Mouse (Mus musculus): Measurements from ENCODE around the gene Nr2f1.

The Nr2f1 gene

DNA sequence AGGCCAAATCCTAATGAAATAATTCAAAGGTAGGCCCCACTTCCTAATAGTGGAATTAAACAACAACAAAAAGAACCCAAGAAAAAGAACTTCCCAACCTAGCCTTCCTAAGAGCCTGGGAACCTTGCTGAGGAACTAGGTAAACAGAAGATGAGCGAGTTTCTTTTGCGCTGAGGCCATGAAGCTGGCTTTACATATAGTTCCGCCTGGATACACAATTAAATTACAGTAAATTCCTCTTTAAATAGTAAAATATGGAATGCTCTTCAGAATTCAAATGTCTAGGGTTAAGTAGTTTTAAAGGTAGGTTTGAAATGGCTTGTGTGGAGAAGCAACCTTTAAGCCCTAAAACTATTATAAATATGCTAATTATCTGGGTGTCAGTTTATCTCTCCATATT is 19.3 kb downstream of the Nr2f1 start:
- DNase-seq (ENCODE audit: low read depth, low spot score): no peak

DNA sequence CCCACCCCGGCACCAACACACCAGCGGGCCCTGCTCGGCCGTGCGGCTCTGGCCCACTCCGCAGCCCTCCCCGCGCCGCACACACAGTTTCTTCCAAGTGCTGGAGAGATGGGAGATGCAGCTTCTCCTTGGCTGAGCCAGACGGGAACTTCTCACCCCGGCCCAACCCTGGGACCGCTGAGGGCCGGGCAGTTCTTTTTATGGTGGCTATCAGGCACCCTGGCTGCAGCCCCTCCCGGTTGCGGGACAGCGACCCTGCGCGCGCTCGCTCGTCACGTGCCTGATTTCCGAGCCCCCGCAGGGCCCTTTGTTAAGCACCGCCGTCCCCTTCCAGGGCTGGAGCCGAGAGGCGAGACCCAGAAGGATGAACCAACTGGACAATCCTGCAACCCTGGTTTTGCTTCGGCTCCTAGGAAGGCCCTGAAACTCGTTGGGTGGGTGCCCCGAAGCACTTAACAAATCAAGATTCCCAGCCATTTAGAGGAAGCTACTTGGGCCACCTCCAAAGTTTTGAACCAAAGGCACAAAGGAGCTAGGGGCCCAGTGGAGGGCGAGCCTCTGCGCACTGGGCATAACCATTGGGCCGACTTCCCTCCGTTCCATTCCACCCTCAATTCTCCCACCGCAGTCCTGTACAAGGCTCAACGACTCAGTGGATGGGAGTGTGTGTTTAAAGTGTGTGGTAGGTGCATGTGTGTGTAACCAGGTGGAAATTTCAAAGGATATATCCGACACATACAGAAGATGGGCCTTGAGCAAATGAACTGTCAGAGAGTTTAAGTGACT is 20.1 kb downstream of the Nr2f1 start:
- no peak for DNase-seq (ENCODE audit: low read depth, low spot score)

DNA sequence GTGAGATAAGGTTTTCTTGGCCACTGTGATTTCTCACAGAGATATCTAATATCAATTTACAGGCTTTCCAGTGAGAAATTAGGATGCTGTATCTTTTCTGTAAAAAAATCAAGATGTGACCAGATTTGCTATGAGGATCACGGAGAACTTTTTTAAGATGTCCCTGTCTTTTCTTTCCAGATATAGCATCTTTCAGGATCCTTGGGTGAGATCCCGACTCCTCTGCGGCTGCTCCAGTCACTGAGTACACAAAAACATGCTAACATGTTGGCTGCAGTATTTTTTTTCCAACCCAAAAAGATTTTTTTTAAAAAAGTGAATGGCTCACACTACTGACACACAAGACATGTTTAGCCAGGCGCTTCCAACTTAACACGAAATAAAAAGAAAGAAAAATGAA is 20.8 kb downstream of the Nr2f1 start:
- no peak for DNase-seq (ENCODE audit: low read depth, low spot score)

DNA sequence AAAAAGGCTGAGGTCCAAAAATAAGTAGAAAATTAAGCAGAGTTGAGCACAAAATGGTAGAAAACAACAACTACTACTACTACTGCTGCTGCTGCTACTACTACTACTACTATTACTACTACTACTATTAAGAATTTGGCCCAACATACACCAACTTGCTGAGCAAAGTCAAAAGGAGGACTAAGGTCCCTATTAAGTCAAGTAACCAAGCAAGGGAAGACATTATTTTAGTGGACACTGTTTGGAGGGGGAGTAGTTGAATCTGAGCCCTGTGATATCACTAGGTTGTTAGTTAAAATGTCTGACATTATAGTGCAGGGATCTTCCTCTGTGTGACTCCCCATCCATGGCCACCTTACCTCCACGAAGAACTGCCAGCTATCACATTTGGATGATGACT is 21.5 kb downstream of the Nr2f1 start:
- DNase-seq (ENCODE audit: low read depth, low spot score): no peak

DNA sequence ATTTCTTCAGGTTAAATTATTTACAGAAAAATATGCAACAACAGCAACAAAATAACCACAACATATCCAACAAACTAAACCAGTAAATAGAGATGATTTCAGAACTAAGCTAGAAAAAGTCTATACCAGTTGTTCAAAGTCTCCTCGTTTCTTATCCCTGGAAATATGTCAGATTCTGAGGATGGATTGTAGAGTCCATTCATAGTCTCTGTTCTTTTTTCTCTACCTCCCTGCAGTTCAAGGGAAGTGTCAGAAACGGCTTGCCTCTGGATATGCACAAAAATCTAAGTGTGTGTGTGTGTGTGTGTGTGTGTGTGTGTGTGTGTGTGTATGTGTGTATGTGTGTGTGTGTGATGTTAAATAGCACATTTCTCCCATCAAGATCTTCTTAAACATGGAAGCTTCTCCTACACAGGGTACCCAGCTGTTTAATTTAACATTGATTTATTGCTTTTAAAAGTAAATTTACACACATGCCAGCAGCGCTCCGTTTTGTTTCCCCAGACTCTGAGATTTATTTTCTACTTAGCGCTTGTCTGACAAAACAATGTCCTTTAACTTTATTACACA is 22.1 kb downstream of the Nr2f1 start:
- DNase-seq (ENCODE audit: low read depth, low spot score): no peak

DNA sequence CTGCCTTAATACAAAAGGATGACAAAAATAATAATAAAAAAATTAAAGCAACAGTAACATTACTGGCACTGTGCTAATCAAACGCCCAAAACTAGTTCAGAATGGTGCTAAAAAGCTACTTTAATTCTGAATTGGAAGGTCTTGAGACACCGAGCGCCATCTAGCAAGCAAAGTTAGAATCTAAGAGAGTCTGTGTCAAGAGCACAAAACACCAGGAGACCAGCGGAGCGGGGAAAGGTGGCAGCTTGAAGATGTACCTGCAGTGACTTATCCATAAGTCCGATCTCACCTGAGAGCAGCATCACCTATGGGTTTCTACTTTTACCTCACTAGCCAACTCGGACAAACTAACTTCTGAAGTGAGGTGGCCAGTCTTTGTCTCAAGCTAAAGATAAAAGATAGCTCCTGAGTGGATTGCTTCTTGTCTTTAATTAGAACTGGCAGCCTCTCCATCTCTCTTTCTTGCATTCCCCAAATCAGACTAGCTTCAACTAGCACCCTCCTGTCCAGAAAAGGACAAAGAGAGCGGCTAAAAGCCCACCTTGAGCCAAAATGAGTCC is 23.7 kb downstream of the Nr2f1 start:
- no peak for DNase-seq (ENCODE audit: low read depth, low spot score)

DNA sequence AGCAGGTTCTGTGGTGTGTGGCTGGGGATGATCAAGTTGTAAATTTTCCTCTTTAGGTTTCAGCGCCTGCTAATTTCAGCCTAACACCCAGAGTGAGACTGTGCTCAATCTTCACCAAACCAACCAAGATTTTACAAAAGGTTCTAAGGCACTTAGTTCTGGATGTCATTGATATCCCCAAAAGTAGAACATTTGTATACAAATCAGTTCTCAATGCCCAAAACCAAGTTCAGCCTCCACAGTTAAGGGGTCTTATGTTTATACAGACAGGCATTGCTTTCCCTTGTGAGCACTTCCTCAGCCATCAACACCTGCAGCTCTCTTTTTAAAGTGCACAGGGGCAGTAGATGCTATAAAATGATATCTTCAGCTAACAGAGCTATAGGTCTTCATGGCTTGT is 24.7 kb downstream of the Nr2f1 start:
- no peak for DNase-seq (ENCODE audit: low read depth, low spot score)

DNA sequence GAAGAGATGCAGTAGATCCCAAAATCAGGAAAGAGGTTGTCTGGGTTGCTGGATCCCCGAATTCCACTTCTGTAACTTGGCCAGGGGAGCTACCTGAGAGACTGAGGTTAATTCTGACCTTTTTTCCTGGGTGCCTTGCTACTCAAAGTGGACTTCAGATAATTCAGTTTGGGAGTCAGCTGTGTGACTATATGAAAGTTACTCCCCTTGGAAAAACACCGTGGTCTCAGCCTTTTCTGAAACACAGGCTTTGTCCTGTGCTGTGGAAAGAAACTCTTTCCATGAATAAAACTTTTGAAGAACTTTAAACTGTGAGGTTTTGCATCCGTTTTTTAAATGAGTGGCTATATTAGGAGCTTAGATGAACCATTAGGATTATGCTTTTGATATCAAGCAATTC is 25.4 kb downstream of the Nr2f1 start:
- no peak for DNase-seq (ENCODE audit: low read depth, low spot score)

DNA sequence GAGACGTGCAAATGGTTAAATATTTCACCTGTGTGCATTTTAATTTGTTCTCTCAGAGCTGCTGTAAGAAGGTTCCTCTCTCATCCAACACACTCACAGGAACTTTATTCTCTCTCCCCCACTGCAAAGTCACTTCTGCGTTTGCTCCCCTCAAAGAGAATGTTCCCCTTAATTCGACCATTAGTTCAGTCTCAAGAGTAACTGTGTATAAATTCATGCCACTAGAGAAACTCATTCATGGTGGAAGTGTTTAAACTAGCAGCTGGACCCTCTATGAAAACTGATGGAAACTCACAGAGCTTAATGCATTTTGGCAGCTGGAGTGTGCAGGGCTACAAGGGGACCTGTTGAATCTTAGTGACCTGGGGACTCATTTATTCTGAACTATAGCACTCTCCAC is 26.7 kb downstream of the Nr2f1 start:
- no peak for DNase-seq (ENCODE audit: low read depth, low spot score)

DNA sequence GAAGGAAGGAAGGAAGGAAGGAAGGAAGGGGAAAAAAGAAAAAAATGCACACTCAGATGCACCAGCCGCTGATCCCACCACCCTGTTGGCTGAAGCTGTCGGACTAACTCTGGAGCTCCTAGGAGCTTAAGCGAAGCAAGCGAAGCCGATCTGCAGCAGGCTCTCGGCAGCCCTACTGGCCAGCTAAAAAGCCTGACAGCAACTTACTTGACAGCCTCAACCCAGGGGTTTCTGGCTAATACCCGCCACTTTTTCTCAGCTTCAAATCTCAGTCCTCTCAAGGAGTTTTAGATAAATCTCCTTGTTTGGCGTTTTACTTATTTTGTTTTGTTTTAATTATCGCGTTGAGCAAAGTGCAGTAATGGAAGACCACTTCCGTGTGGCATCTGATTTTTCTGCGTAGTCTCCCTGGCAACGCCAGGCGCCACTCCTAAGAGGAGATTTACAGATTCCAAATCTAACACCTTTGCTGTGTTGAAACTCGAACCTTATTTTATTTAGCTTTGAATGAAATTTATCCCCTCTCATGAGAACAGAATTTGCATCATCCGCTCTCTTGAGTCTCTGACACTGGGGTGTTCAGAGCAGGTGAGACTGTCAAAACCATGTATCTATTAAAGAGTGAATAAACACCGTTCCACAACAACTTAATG is 27.4 kb downstream of the Nr2f1 start:
- DNase-seq (ENCODE audit: low read depth, low spot score): no peak

DNA sequence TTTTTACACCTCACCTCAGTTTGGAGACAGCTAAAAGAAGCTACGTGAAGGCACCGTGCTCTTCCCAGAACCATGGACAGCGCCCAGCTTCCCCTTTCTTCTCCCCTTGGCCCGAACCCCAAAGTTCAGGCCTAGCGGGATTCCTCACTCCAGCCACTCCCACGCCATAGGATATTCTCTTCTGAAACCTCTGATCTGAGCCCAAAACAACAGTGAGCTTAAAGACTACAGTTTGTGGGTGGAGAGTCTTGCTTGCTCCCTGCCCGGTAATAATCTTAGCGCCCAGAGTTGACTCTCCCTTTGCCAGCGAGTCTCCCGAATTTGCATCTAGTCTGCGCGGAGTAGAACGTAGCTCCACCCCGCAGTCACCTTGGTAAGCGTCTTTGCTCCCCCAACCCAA is 28.2 kb downstream of the Nr2f1 start:
- peak; percentile 17 for DNase-seq (ENCODE audit: low read depth, low spot score)

DNA sequence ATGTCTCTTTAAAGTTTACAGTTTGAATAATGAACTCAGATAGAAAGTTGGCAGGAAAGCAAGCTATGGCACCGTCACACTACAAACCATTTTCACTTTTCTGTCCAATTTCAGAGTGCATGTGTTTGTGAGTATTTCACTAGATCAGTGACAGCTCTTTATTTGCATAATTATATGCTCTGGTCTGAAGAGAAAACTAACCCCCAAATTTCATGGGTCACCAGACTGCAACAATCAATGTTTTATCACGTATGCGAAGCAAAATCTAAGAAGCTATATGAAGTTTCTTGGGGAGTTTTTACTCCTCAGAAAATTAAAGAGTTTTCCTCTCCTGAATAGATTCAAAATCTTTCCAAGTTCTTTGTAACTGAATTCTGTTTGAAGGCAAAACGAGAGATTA is 31.4 kb downstream of the Nr2f1 start:
- no peak for DNase-seq (ENCODE audit: low read depth, low spot score)

DNA sequence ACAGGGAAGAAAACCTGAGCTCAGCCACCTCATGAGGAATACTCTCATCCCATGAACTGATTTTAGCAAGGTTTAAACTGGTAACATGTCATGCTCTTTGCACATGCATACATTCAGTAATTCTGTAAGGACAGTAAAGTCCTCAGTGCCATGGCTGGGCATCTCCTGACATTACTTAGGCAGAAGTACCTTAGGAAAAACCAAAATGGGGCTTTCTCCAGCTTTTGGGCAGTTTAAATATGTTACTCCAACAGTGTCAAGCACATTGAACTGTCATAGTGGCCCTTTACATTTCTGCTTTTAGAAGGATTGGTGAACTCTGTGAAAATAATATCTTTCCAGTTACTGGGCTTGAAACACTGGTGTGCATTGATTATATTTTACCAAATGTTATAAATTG is 34.6 kb downstream of the Nr2f1 start:
- DNase-seq (ENCODE audit: low read depth, low spot score): no peak

DNA sequence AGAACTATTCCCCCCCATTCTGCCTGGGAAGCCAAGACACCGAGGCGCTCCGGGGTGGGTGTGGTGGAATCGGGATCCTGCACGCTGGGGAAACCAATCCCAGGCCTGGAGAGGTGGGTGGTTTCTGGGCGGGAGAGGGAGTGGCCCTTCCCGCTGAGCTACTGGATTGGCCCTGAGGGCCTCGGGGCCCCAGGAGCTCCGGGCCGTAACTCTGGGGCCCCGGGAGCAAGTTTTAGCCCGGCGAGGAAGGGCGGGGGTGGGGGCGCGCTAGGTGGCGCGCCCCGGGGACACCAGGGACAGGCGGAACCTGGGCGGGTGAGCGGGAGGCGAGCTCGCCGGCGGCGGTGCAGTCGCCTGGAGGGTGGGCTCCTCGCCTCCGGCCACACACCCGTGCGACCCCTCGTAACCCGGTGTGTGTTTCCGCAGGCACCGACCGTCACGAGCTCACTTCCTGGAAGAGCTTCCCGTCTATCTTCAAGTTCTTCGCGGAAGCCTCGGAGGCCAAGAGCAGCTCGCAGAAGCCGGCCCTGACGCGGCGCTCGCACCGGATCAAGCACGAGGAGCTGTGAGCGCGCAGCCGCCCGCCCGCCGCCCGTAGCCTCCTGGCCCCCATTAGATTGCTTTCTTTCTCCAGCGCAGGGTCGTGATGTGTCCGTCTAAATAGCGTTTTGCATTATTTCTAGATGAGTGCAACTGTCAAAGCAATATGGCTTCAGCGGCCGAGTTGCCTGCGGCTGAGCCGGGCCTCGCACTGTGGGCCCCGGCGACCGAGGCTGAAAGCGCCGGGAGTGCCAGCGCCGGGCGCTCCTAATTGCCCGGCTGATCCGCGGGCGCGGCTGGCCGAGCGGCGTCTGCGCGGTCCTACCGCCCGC is 36.2 kb downstream of the Nr2f1 start:
- DNase-seq (ENCODE audit: low read depth, low spot score): peak; percentile 89

DNA sequence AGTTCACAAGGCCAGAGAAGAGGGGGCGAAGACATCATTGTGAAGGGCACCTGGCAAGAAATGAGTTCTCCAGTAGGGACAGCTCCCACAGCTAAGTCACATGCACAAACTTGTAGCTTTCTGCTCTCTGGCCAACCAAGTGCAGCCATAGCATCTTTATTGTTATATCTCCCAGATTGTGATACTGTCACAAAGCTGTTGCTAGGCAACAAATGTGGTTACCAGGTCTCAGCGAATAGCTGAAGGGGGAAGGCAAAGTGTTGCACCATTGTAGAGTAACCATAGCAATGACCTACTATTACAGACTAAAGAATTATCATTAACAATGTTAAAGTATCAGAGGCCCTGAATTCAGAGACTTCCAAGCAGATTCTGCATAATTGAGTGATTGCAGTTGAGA is 37.4 kb downstream of the Nr2f1 start:
- DNase-seq (ENCODE audit: low read depth, low spot score): peak; percentile 4

DNA sequence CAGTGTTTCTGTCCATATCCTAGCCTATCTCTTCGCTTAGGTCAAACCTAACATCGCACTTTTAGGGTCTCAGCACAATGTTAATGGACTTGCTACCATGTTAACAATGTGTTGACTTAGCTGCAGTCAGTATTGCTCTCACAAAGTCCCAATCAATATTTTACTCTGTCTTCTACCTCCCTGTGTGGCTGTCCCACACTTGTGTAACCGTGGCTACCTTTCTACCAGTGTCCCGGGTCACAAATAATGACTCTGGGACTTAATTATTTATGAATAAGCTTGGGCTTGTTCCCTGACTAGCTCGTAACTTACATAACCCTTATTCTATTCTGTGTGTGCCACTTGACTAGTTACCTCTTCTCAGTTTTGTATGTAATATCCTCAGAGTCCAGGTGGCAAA is 42.1 kb downstream of the Nr2f1 start:
- no peak for DNase-seq (ENCODE audit: low read depth, low spot score)
